Comparison of ENCODE assay signal across 7 mouse cellular contexts in genomic region chr15:85634322-85635141, GRCm38 (mm10). TPM values are rescaled to one million over a fixed set of nuclear protein-coding genes. Genes with fewer than 3 reads are reported as not detected.
DNase-seq lines count a peak whose midpoint lies in the region; ATAC-seq lines count a peak whose summit lies in the region.

No protein-coding gene starts in this region.

- peak overlapping the region; percentile 76 for H3K4me3 ChIP-seq in intestine, embryonic 16.5 days (ENCODE audit: low read length)
- peak overlapping the region; percentile 65 for H3K4me3 ChIP-seq in midbrain, embryonic 11.5 days (ENCODE audit: low read depth, low read length)

- H3K27ac ChIP-seq in intestine, embryonic 16.5 days (ENCODE audit: low read length): peak overlapping the region; percentile 95
- peak overlapping the region; percentile 59 for H3K27ac ChIP-seq in midbrain, embryonic 11.5 days (ENCODE audit: low read depth, low read length)

- under 1% methylated on average over 53 of the region's 58 CpGs for WGBS in intestine, embryonic 16.5 days
- WGBS in midbrain, embryonic 11.5 days: under 1% methylated on average over 58 of the region's 58 CpGs

- ATAC-seq in intestine, embryonic 16.5 days: peak; percentile 98
- ATAC-seq in midbrain, embryonic 11.5 days (ENCODE audit: low FRiP score): peak; percentile 99

- H3K9me3 ChIP-seq in intestine, embryonic 16.5 days (ENCODE audit: control insufficient read depth, low read length): no peaks in the 10 kb centered on the region
- no peaks in the 10 kb centered on the region for H3K9me3 ChIP-seq in midbrain, embryonic 11.5 days (ENCODE audit: control insufficient read depth, low read length)

- peak overlapping the region; percentile 66 for H3K4me2 ChIP-seq in intestine, embryonic 16.5 days (ENCODE audit: low read depth, low read length)
- peak overlapping the region; percentile 59 for H3K4me2 ChIP-seq in midbrain, embryonic 11.5 days

- no peaks in the 10 kb centered on the region for H3K27me3 ChIP-seq in intestine, embryonic 16.5 days (replicated peaks; ENCODE audit: control insufficient read depth, insufficient read depth, low read length)
- H3K27me3 ChIP-seq in midbrain, embryonic 11.5 days (ENCODE audit: control insufficient read depth, insufficient read depth, low read length): peaks cover under 1% of the 10 kb centered on the region

- peak; percentile 100 for DNase-seq in adrenal gland, adult 2 months
- DNase-seq in embryo, embryonic 11.5 days (ENCODE audit: low read depth, low spot score): peak; percentile 97
- DNase-seq in gastrocnemius, postnatal 36 days: peak; percentile 99
- peak; percentile 100 for DNase-seq in left cerebral cortex, postnatal 36 days (ENCODE audit: low spot score in 2 of 2)
- peak; percentile 100 for DNase-seq in midbrain, embryonic 11.5 days (ENCODE audit: low spot score, missing footprints)
- DNase-seq in skeletal muscle tissue, adult 2 months (ENCODE audit: low read depth, low spot score): peak; percentile 99

- peak overlapping the region; percentile 87 for H3K9ac ChIP-seq in intestine, embryonic 16.5 days (ENCODE audit: low read depth, low read length)
- peak overlapping the region; percentile 79 for H3K9ac ChIP-seq in midbrain, embryonic 11.5 days (ENCODE audit: low read length)

- 0 out of 2 replicates have a peak, but pooled peaks cover 3% of the 10 kb centered on the region for H3K4me1 ChIP-seq in intestine, embryonic 16.5 days (ENCODE audit: control insufficient read depth, insufficient read depth, low read length)
- peaks cover 5% of the 10 kb centered on the region for H3K4me1 ChIP-seq in midbrain, embryonic 11.5 days (ENCODE audit: control insufficient read depth, insufficient read depth, low read length)

- no peaks in the 10 kb centered on the region for H3K36me3 ChIP-seq in intestine, embryonic 16.5 days (ENCODE audit: control insufficient read depth, insufficient read depth, low read length)
- H3K36me3 ChIP-seq in midbrain, embryonic 11.5 days (ENCODE audit: control insufficient read depth, insufficient read depth, low read length): no peaks in the 10 kb centered on the region

- intact Hi-C loops in gastrocnemius, postnatal 36 days (cut with DNase I): no loop called here
- intact Hi-C loops in left cerebral cortex, postnatal 36 days (cut with DNase I): loop anchor here (1.0 kb wide), 1 partner anchor 37 kb away; no protein-coding TSS in a partner anchor

RNA-seq across cellular contexts. Expression of gene Wnt7b, which starts 52.3 kb away (rescaled TPM):
- 1 to 10 TPM in 1 of 2 experiments, under 1 TPM in 1; 0.86 to 1.2 TPM for total RNA-seq in adrenal gland, adult 2 months (2021)
- polyA plus RNA-seq in adrenal gland, adult 2 months (2012; rRNA removed): 1.0 and 1.1 TPM in 2 replicates
- not detected for total RNA-seq in gastrocnemius, postnatal 36 days (2021)
- 0.66 and 0.71 TPM in 2 replicates for polyA plus RNA-seq in intestine, embryonic 16.5 days (2015; fragmentation: Nextera tagmentation; extraction: Ambion mirVana)
- 10 to 100 TPM; 34.0 to 35.9 TPM for total RNA-seq in left cerebral cortex, postnatal 36 days (2021)
- polyA plus RNA-seq in midbrain, embryonic 11.5 days (2014; fragmentation: Nextera tagmentation; extraction: Ambion mirVana): 38.5 and 44.3 TPM in 2 replicates

Comparison
In these comparisons a context has a peak if more than half of its experiments do, and no peak if none do; other contexts are left out.
1. Peak in every context shown above with its lines: DNase-seq, ATAC-seq, H3K4me3 ChIP-seq and H3K27ac ChIP-seq.
2. RNA of gene Wnt7b, which starts 52.3 kb away (total RNA-seq): 34.0 to 35.9 TPM in left cerebral cortex, postnatal 36 days; 0.86 to 1.2 TPM in adrenal gland, adult 2 months and not detected in gastrocnemius, postnatal 36 days; every median in the first group is over 10 times any median in the second.